Mouse (Mus musculus): Measurements from ENCODE around the gene Uchl3.

Uchl3 gene

DNA sequence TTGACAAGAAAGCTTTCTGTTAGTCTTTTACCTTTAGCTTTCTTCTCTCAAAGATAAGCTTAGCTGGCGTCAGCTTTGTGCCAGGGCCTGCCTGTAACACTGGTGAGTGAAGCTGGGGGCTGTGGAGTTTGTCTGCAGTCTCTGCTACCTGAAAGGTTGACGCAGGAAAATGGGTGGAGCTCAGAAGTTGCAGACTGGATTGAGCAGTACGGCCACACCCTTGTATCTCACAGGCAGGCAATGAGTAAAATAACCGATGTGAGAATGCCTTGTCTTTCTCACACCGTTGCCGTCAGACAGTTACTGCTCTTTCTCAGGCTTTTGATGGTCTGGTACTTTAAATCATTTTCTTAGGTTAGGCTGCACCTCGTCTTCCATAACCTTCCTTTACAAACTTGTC, 12.3 kb downstream of the Uchl3 start:
- DNase-seq (ENCODE audit: extremely low read depth, insufficient read length, low spot score), result no peak

DNA sequence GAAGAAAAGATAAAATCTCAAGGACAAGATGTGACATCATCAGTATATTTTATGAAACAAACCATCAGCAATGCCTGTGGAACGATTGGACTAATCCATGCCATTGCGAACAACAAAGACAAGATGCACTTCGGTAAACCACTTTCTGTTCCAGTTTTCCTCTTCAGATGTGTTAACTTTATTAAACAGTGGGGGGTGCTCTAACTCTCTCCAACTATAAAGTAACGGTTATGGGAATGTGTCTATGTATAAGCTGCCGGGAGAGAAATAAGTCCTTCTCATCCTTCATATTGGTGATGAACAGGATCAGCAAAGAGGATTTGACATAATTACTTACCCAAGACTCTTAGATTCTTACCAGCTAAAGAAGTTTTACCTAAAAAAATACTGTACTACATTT, 12.8 kb downstream of the Uchl3 start:
- DNase-seq (ENCODE audit: extremely low read depth, insufficient read length, low spot score), result no peak

DNA sequence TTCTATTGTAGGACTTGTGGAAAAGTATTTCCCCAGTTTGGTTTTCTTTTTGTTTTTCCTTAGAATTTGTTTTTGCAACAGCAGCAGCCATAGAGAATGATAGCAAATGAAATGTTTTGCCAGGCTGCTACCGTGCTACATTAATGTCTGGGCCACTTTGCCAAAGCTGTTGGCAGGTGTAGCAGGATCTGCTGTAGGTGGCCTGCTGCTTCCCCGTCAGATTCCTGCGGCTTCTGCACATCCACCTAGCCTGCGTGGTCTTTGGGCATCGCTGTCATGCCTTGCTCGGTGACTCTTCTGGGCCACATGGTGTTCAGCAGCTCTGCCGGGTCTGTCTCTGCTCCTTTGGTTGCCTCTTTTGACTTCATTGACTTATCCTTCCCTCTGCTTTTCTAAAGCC, 14.9 kb downstream of the Uchl3 start:
- no peak for DNase-seq (ENCODE audit: extremely low read depth, insufficient read length, low spot score)

DNA sequence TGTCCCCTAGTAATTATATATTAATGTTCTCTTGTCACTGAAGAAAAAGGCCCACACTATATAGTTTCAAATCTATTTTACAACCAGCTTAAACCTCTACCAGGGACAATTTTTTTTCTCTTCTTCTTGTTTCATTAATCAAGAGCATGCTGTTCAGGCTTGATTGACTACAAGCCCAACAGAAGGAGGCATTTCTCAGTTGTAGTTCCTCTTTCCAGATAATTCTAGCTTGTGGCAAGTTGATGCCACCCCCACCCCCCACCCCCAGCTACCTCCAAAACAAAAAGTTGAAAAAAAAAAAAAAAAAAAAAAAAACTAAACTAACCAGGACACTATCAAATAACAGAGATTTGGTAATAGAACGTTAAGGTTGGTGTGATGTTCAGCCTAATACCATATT, 18.5 kb downstream of the Uchl3 start:
- no peak for DNase-seq (ENCODE audit: extremely low read depth, insufficient read length, low spot score)

DNA sequence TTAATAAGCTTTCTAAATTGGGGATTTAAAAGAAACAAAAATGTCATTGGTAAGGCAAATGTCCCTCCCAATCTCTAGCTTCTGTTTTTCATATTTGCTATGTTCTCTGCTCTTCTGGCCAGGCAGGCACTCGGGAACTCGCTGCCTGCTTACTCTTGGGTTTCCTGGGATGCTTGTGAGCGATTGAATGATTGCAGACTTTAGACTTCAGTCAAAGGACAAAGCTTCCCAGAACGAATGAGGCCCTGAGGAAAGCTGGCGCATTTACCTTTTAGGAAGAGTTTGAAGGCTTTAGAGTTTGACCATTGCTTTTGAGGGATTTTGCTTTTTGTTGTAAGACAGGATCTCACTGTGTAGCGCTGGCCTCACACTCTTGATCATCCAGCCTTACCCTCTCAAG, 33.9 kb downstream of the Uchl3 start:
- DNase-seq (ENCODE audit: extremely low read depth, insufficient read length, low spot score), result no peak

DNA sequence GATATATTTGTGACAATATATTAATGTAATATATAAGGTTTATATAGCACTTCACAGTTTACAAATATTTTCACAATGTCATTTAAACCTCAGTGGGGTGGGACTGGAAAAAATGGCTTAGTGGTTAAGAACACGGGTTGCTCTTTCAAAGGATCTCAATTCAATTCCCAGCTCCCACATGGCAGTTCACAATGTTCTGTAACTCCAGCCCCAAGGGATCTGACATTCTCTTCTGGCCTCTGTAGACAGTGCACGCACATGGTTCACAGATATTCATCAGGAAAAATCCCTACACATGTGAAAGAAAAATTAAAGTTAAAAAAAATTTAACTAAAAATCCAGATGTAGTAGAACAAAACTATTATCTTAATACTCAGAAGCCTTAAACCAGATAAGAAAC, 34.6 kb downstream of the Uchl3 start:
- DNase-seq (ENCODE audit: extremely low read depth, insufficient read length, low spot score), result no peak

DNA sequence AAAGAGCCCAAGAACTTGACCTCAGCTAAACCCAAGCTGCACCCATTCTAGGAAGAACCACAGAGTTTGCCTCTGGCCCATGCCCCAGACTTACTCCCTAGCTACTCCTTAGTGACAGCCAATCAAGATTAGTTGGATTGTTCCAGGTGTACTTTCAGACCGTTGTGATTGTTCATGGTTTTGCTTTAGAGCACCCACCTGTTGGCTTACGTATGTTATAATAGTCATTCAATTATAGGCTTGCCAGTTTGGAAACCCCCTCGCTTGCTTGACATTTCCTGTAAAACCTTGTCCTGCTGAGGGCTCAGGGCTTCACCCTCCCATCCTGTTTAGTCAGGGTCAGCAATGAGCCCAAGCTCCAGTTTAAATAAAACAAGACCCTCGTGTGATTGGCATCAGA, 50.7 kb downstream of the Uchl3 start:
- no peak for DNase-seq (ENCODE audit: extremely low read depth, insufficient read length, low spot score)

DNA sequence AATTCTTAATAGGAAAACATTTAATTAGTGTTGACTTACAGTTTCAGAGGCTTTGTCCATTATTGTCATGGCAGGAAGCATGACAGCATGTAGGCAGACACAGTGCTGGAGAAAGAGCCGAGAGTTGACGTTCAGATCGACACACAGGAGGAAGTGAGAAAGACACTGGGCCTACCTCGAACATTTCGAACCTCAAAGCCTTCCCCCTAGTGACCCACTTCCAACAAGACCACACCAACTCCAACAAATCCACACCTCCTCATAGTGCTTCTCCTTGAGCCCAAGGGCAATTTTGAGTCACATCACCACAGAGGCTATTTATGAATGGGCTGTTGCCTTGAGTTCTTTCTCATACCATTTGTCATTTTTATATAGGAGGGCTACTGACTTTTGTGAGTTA, 53.3 kb downstream of the Uchl3 start:
- no peak for DNase-seq (ENCODE audit: extremely low read depth, insufficient read length, low spot score)

DNA sequence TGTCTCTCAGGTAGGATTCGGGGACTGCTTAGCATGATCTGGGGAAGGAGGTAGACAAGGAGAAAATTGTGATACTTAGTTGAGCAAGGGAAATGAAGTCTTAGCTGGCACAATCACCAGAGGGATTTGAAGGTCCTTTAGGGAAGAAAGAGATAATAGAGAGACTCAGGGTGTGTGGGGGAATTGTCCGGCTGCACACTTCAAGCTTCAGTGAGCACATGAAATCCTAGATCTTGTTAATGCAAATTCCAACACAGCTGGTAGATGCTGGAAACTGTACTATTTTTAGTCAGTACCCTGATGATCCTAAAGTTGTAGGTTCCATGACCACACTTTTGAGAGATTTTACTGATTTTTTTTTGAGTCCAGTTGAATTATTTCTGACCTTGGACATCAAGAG, 60.6 kb downstream of the Uchl3 start:
- no peak for DNase-seq (ENCODE audit: extremely low read depth, insufficient read length, low spot score)

DNA sequence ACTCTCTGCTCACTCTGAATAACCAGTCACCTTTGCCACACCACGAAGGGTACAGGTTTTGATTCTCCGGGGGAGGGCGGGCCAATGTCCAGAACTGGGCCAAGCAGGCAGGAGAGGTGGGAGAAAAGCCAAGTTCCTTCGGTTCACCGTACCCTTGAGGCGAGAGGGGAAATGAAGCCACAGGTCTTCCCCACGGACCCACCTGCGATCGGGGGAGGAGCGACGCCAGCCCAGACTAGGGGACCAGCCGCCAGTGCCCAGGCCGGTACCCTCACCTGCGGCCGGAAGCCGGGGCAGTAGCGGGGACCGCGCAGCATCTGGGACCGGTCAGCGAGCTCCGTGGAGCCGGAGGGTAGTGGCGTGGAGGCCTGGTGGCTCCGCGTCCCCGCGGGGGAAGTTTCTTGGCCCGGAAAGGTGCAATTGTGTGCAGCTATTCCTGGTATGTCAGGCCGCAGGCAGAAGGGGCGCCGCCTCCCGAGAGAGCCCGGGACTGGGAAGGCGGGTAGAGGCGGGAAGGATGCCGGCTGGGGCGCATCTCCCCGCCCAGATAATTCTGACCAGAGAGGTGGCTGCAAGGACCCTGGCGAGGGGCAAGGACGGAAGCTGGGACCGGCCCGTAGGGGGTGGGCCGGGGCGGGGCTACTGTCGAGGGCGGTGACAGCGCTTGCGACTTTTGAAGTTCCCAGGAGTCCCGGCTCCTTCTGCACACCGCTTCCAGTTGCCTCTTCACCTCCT, 75.6 kb downstream of the Uchl3 start, which contains the start of the genes Gm9922 and Lmo7:
TSS of gene Gm9922 (minus strand) at position 578 of the 735 bp plus-strand sequence.
TSS of gene Lmo7 (plus strand) at position 721 of the 735 bp plus-strand sequence.
- DNase-seq (ENCODE audit: extremely low read depth, insufficient read length, low spot score), result peak; percentile 95

DNA sequence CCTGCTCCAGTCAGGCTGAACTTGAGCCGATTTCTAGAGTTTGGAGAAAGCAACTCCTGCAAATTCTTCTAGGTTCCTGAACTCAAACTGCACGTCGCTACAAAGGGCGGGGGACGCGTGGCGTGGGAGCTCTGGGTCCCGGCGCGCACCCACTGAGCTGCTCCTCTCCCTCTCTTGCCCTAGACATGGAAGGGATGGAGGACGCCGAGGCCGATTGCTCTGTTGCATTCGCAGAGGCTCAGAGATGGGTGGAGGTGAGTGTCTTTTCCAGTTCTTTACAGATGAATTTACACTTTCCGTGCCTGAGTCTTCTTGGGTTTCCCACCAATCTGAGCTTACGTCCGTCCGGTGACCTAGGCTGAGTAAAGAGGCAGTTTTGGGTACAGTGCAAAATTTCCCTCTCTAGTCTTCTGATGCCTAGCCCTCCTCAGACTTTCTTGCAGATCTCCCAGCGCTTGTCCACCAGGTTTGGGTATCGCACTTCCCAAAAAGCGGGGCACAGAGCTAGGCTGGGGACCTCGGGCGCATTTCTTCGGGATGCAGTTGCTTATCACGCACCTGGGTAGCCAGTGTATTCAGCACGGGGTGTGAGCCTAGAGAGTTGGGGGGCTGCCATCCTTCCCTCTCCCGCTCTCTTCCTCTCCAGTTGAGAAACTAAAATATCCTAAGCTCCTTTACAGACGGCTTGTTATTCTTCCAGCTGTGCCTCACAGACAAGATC, 76.4 kb downstream of the Uchl3 start:
- DNase-seq (ENCODE audit: extremely low read depth, insufficient read length, low spot score), result no peak

DNA sequence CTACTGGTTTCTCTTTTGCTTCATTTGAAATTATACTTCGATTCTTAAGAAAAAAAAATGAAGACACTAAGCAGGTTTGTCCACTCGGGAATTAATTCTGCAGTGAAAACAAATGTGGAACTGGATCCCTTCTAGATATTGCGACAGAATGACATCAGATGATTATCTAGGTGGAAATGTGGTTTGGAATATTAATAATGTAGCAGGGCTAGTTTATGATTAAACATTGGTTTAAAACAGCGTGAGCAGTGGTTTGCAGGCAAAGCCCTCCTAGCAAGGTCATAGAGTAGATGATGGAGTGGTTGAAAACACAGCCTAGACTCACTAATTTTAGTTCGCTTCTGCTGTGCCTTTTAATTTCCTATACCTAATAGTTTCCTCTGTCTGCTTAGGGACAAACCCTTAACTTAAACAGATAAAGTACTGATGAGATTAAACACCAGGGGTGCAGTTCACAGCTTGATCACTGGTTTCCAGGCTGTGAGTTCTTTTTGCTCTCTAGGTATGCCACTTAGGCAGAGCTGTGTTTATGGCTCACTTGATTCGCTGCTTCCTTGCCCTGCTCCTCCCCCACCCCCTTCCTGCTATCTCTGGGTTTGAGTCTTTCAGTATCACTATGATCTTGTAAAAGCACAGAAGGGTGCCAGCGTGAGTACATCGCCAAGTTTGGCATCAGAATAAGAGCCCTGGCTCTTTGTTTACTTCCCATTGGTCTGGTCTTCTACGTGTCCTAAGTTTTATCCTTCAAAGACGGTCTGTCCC, 80.0 kb downstream of the Uchl3 start:
- no peak for DNase-seq (ENCODE audit: extremely low read depth, insufficient read length, low spot score)

DNA sequence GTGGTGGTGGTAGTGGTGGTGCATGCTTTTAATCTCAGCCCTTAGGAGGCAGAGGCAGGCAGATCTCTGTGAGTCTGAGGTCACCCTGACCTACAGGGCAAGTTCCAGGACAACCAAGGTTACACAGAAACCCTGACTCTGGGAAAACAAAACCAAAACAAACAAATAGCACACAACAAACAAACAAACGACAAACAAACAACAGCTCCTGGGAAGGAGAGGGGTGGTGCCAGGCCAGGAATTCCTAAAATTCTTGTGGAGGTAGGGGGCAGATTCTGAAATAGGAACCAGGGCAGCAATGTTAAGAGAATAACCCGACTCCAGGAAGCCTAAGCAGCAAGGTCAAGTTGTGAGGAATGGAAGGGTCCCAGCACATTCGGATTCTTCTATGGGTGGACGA, 83.7 kb downstream of the Uchl3 start:
- no peak for DNase-seq (ENCODE audit: extremely low read depth, insufficient read length, low spot score)

Measured in 3134 (cell line).